Mouse (Mus musculus) B cell, adult 2 months (primary cell): ENCODE data around the gene Gm4187.
"Not testable (repeated sequence)": the region's sequence is repeated elsewhere in the genome, so short reads cannot be mapped to it uniquely, and the experiment has no call there.

Source experiments
- DNase-seq, 2 experiments: peaks; one replicate each; pipeline ENCODE4 v3.0.0; 2022

The Gm4187 gene

DNA sequence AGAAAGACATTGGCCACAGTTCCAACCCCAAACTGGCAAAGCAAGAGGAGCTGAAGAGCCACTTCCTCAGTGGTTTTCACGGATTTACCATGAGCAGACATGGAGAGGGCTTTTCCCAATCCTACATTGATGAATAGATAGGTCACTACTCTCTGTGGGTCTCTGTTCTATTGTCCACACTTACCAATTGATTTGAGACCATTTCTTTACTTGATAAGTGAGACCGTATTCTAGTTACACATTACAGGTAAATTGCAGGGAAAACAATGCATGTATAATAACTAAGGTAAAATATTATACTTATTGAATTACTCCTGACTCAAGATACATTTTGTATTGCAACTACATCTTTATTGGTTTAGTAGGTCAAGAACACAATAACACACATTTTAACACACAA lies at the start of gene Gm4187:
Gene Gm4187, minus strand, starts transcription at position 101 of the 400 bp plus-strand sequence.
- not testable (repeated sequence) for DNase-seq

DNA sequence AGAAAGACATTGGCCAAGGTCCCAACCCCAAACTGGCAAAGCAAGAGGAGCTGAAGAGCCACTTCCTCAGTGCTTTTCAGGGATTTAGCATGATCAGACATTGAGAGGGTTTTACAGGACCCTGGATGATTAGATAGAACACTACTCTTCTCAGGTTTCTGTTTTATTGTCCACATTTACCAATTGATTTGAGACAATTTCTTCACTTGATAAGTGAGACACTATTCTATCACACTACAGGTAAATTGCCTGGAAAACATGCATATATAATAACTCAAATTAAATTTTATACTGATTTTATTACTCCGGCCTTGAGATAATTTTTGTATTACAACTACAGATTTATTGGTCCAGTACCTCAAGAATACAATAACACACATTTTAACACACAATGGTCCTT lies 41.4 kb upstream of the Gm4187 start, which contains the start of gene Gm8660:
Gene Gm8660, minus strand, starts transcription at position 101 of the 400 bp plus-strand sequence.
- not testable (repeated sequence) for DNase-seq
